Mouse (Mus musculus) midbrain, embryonic 13.5 days (tissue): ENCODE data around the gene Olfr544. TPM values are rescaled to one million over a fixed set of nuclear protein-coding genes. Genes with fewer than 3 reads are reported as not detected.
A peak's percentile ranks its signal among the peaks of the same experiment; 100 is the strongest.

Source experiments
- ATAC-seq: fragments of 200-750 bp; cut with Nextera tagmentation; 2 replicates; pipeline ENCODE4 v1.8.0; 2017; ENCODE audit warnings: mild to moderate bottlenecking, moderate TSS enrichment, moderate library complexity
- H3K27ac ChIP-seq: fragments of 300-500 bp; sonication (generic); 2 replicates; pipeline ENCODE4 v1.5.1; 2015; ENCODE audit warnings: inconsistent platforms, mild to moderate bottlenecking, moderate library complexity
- H3K27me3 ChIP-seq: fragments of 300-500 bp; sonication (generic); 2 replicates; pipeline ENCODE4 v1.6.1; 2015; ENCODE audit warnings: mild to moderate bottlenecking, inconsistent platforms
- H3K36me3 ChIP-seq: fragments of 300-500 bp; sonication (generic); 2 replicates; pipeline ENCODE4 v1.6.1; 2015; ENCODE audit warnings: mild to moderate bottlenecking, inconsistent platforms
- H3K4me1 ChIP-seq: fragments of 300-500 bp; sonication (generic); replicated peaks from 2 replicates; pipeline ENCODE4 v1.6.1; 2015; ENCODE audit warnings: inconsistent platforms
- H3K4me2 ChIP-seq: fragments of 300-500 bp; sonication (generic); replicated peaks from 2 replicates; pipeline ENCODE4 v1.6.1; 2015; ENCODE audit warnings: moderate library complexity, mild to moderate bottlenecking, inconsistent platforms
- H3K4me3 ChIP-seq: fragments of 300-500 bp; sonication (generic); replicated peaks from 2 replicates; pipeline ENCODE4 v1.5.1; 2015; ENCODE audit warnings: mild to moderate bottlenecking, inconsistent platforms
- H3K9ac ChIP-seq: fragments of 300-500 bp; sonication (generic); replicated peaks from 2 replicates; pipeline ENCODE4 v1.6.1; 2015; ENCODE audit warnings: mild to moderate bottlenecking, inconsistent platforms
- H3K9me3 ChIP-seq: fragments of 300-500 bp; sonication (generic); 2 replicates; pipeline ENCODE4 v1.6.1; 2016; ENCODE audit warnings: mild to moderate bottlenecking, inconsistent platforms
- WGBS: fragments of 180-500 bp; shearing (Covaris S2); methylation state at CpG from one replicate; pipeline ENCODE4 v1.1.7; 2015; 5-methylcytosine and 5-hydroxymethylcytosine counted together
- polyA plus RNA-seq: library from polyadenylated mRNA; unstranded; fragments of >200 nt; fragmentation: Nextera tagmentation; extraction: Ambion mirVana; gene quantifications from 2 replicates; pipeline ENCODE4 v1.2.1, GENCODE M21; 2015

Gene Olfr544
- polyA plus RNA-seq, 1 experiment from 2014 or later: 0.16 TPM

GRCm38 (mm10) chr7:102476601-102477000 lies 11.5 kb downstream of the Olfr544 start:
- ATAC-seq: no peak
- WGBS: 98% methylated on average over 5 of the region's 5 CpGs
- Histone ChIP-seq H3K9ac (no peak overlapping the region), H3K9me3 (no peaks in the 10 kb centered on the region), H3K4me3 (no peak overlapping the region), H3K27me3 (no peaks in the 10 kb centered on the region), H3K27ac (no peak overlapping the region), H3K36me3 (no peaks in the 10 kb centered on the region; the same call in 1 of the 2 replicates), H3K4me1 (no peaks in the 10 kb centered on the region), H3K4me2 (no peak overlapping the region)

- 80% methylated on average over 5 of the region's 5 CpGs for WGBS
- H3K27ac ChIP-seq: no peak overlapping the region
- no peak overlapping the region for H3K4me2 ChIP-seq
Observed at GRCm38 (mm10) chr7:102472675-102473074, 15.4 kb downstream of the Olfr544 start.

GRCm38 (mm10) chr7:102467566-102467965 lies 20.5 kb downstream of the Olfr544 start:
- no peak for ATAC-seq
- Histone ChIP-seq H3K4me3 (no peak overlapping the region), H3K36me3 (peaks cover 69% of the 10 kb centered on the region), H3K27ac (no peak overlapping the region), H3K9ac (no peak overlapping the region), H3K4me2 (no peak overlapping the region), H3K9me3 (no peaks in the 10 kb centered on the region), H3K4me1 (no peaks in the 10 kb centered on the region), H3K27me3 (no peaks in the 10 kb centered on the region)
- 85% methylated on average over 8 of the region's 8 CpGs for WGBS

More at GRCm38 (mm10) chr7:102472675-102473074, 15.4 kb downstream of the Olfr544 start:
- Histone ChIP-seq H3K9me3 (no peaks in the 10 kb centered on the region), H3K4me1 (no peaks in the 10 kb centered on the region), H3K27me3 (no peaks in the 10 kb centered on the region), H3K36me3 (peaks cover 21% of the 10 kb centered on the region), H3K4me3 (no peak overlapping the region), H3K9ac (no peak overlapping the region)
- ATAC-seq: no peak

- H3K9ac ChIP-seq: no peak overlapping the region
- no peak overlapping the region for H3K4me2 ChIP-seq
- no peak overlapping the region for H3K4me3 ChIP-seq
- 77% methylated on average over 5 of the region's 5 CpGs for WGBS
- peaks cover 85% of the 10 kb centered on the region for H3K36me3 ChIP-seq
- no peaks in the 10 kb centered on the region for H3K4me1 ChIP-seq
- no peak overlapping the region for H3K27ac ChIP-seq
- no peaks in the 10 kb centered on the region for H3K27me3 ChIP-seq
- H3K9me3 ChIP-seq: no peaks in the 10 kb centered on the region
- no peak for ATAC-seq
Observed at GRCm38 (mm10) chr7:102458618-102459380, 29.3 kb downstream of the Olfr544 start.

- H3K4me3 ChIP-seq: no peak overlapping the region
- no peak overlapping the region for H3K9ac ChIP-seq
- H3K36me3 ChIP-seq: peaks cover 57% of the 10 kb centered on the region
- no peaks in the 10 kb centered on the region for H3K9me3 ChIP-seq
- no peak for ATAC-seq
- no peak overlapping the region for H3K4me2 ChIP-seq
- WGBS: 96% methylated on average over 9 of the region's 9 CpGs
- H3K27me3 ChIP-seq: no peaks in the 10 kb centered on the region
- H3K4me1 ChIP-seq: peaks cover 24% of the 10 kb centered on the region
- no peak overlapping the region for H3K27ac ChIP-seq
Observed at GRCm38 (mm10) chr7:102446438-102446837, 41.7 kb downstream of the Olfr544 start.

GRCm38 (mm10) chr7:102444301-102444700 lies 43.8 kb downstream of the Olfr544 start:
- Histone ChIP-seq H3K9ac (no peak overlapping the region), H3K9me3 (no peaks in the 10 kb centered on the region), H3K4me2 (no peak overlapping the region), H3K36me3 (peaks cover 39% of the 10 kb centered on the region), H3K27ac (no peak overlapping the region), H3K4me1 (peaks cover 24% of the 10 kb centered on the region), H3K27me3 (peaks cover 5% of the 10 kb centered on the region), H3K4me3 (no peak overlapping the region)
- 93% methylated on average over 2 of the region's 2 CpGs for WGBS
- no peak for ATAC-seq

- H3K9ac ChIP-seq: peak overlapping the region; percentile 85
- H3K36me3 ChIP-seq: peaks cover 27% of the 10 kb centered on the region
- H3K4me2 ChIP-seq: peak overlapping the region; percentile 79
- peaks cover 18% of the 10 kb centered on the region for H3K27me3 ChIP-seq
- no peak for ATAC-seq
- H3K9me3 ChIP-seq: no peaks in the 10 kb centered on the region
- H3K27ac ChIP-seq: no peak overlapping the region; the same call in 1 of the 2 replicates
- peaks cover 24% of the 10 kb centered on the region for H3K4me1 ChIP-seq
- WGBS: 0% methylated on average over 4 of the region's 4 CpGs
- H3K4me3 ChIP-seq: peak overlapping the region; percentile 89
Observed at GRCm38 (mm10) chr7:102442432-102442831, 45.7 kb downstream of the Olfr544 start.

GRCm38 (mm10) chr7:102441657-102442391 lies 46.3 kb downstream of the Olfr544 start, which contains the start of gene Rrm1:
Gene Rrm1, plus strand, starts transcription at chr7:102441695.
- Histone ChIP-seq H3K27ac (peak within 1 kb of the TSS; percentile 69; the same call in 1 of the 2 replicates), H3K36me3 (peaks cover 22% of the 10 kb centered on the region)
- under 1% methylated on average over 56 of the region's 56 CpGs for WGBS

GRCm38 (mm10) chr7:102440822-102441656 lies 47.1 kb downstream of the Olfr544 start:
- Histone ChIP-seq H3K27me3 (peaks cover 18% of the 10 kb centered on the region), H3K9ac (no peak overlapping the region), H3K36me3 (peaks cover 14% of the 10 kb centered on the region)

More at GRCm38 (mm10) chr7:102441657-102442391, 46.3 kb downstream of the Olfr544 start, which contains the start of gene Rrm1:
- H3K4me2 ChIP-seq: peak within 1 kb of the TSS; percentile 79
- peaks cover 24% of the 10 kb centered on the region for H3K4me1 ChIP-seq
- peaks cover 18% of the 10 kb centered on the region for H3K27me3 ChIP-seq
- peak within 1 kb of the TSS; percentile 89 for H3K4me3 ChIP-seq
- ATAC-seq: peak; percentile 99
- no peaks in the 10 kb centered on the region for H3K9me3 ChIP-seq
- H3K9ac ChIP-seq: peak within 1 kb of the TSS; percentile 85

GRCm38 (mm10) chr7:102434344-102434743 lies 53.8 kb downstream of the Olfr544 start:
- ATAC-seq: no peak
- Histone ChIP-seq H3K4me2 (no peak overlapping the region), H3K9me3 (no peaks in the 10 kb centered on the region), H3K9ac (no peak overlapping the region), H3K4me3 (no peak overlapping the region), H3K36me3 (peaks cover 3% of the 10 kb centered on the region; the same call in 1 of the 2 replicates), H3K27ac (no peak overlapping the region), H3K27me3 (peaks cover 13% of the 10 kb centered on the region; the same call in 1 of the 2 replicates), H3K4me1 (no peaks in the 10 kb centered on the region)
- 89% methylated on average over 2 of the region's 2 CpGs for WGBS

More at GRCm38 (mm10) chr7:102440822-102441656, 47.1 kb downstream of the Olfr544 start:
- ATAC-seq: peak; percentile 49
- 53% methylated on average over 15 of the region's 15 CpGs for WGBS
- Histone ChIP-seq H3K4me1 (peaks cover 24% of the 10 kb centered on the region), H3K27ac (0 out of 2 replicates have a peak overlapping the region, but pooled peaks have one; percentile 69), H3K4me3 (peak overlapping the region; percentile 89), H3K4me2 (peak overlapping the region; percentile 39), H3K9me3 (no peaks in the 10 kb centered on the region)
